Mouse (Mus musculus) kidney, adult 2 months (tissue): Measurements from ENCODE around the gene Nxnl1.

ENCODE experiments used
- CTCF ChIP-seq: fragments of 200-500 bp; conservative IDR thresholded peaks from 2 replicates; pipeline ENCODE4 v1.5.1; 2011; ENCODE audit warnings: low read depth, mild to moderate bottlenecking, control low read depth, low read length, moderate library complexity, mixed read lengths; ENCODE audit not compliant: insufficient read depth, insufficient read length
- POLR2A ChIP-seq: fragments of 200-500 bp; IDR thresholded peaks from one replicate; pipeline ENCODE4 v1.6.1; 2011; ENCODE audit warnings: low read depth, low read length, control low read depth

DNA sequence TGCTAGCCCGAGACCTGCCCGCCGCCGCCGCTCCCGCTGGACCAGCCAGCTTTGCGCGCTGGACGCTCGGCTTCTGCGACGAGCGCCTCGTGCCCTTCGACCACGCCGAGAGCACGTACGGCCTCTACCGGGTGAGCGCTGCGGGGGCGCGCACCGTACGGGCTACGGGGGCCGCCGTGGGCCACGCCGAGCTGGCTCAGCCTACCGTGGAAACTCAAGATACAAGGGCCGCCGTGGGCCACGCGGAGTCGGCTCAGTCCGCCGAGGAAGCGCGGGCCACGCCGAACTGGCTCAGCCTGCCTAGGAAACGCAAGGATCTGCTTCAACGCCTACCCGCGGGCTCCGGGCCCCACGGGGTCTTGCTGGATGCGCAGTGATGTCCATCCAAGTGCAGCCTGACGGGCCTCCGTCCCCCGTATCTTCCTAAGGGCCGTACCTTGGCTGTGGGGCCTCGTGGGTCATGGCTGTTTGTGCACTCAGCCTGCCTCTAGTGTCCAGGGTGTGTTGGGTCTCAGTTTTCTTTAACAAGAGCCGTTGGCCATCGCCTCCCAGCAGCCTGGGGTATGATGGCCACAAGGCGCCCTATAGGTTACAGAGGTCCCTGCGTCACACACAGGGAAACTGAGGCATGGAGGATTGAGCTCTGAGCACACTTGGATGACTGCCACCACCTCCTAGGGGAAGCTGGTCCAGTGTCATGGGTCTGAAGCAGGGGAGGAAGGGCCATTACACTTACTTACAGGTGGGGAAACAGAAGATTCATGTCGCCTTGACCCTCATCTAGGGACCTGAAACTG lies 26.2 kb upstream of the Nxnl1 start:
- TF ChIP-seq CTCF (no peak), POLR2A (no peak)
